Mouse (Mus musculus) adrenal gland, adult 18-20 months (tissue): ENCODE measurements around the gene D430041D05Rik. TPM values are rescaled to one million over a fixed set of nuclear protein-coding genes. Genes with fewer than 3 reads are reported as not detected.

Experiments used
- DNase-seq, 2 experiments: peaks; one replicate each; pipeline ENCODE4 v3.0.0; 2021 to 2022; ENCODE audit warnings: low spot score in 2 of 2
- total RNA-seq, 2 experiments: library from RNA; stranded (reverse); gene quantifications; 1 replicate in 1 of 2; 2 replicates in 1 of 2; pipeline ENCODE4 v1.2.3; 2021

The D430041D05Rik gene
- total RNA-seq, 2 experiments from 2014 or later = 7.0 to 11.9 TPM

DNA sequence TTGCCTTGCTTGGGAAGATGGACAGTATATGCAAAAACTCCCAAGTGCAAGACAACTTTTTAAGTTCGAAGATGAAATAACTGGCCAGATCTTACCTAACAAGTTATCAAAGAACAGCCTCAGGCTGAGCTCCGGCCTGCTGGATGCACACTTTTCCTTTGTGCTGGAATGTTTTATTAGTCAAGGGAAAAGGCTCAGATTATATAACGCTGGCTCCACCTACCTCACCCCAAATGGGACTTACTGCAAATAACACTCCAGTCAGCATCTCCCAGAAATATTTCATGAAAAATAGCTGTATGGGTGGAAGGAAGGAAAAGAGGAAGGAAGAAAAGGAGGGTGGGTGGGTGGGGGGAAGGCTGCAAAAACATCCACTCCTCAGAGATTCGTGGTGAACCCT, 54.3 kb downstream of the D430041D05Rik start:
- no peak for DNase-seq

DNA sequence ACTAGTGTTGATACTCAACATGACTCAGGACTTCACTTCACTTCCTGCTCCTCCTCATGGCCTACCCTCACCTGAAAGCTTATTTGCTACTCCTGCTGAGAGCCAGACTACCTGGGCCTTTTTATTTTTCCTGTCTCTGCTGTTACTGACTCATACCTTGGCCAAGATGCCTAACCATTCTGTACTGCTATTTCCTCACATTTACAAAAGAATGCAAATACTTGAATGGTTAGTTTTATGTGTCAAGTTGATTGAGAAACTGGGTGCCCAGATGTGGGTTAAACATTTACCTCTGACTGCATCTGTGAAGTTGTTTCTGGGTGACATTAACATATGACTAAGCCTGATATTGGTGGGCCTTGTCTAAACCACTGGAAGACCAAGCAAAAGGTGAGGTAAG, 56.7 kb downstream of the D430041D05Rik start:
- no peak for DNase-seq

DNA sequence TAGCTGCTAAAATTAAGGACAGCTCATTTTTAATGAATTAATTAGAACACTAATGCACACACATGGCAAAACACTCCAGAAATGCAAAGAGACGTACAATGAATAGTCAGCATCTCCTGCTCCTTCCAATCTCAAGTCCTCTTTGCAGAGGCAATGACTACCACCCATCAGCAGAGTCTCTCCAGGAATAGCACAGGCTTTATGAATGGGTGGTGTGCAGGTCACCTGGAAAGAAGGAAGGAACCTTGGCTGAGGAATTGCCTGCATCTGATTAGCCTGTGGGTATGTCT, 58.7 kb downstream of the D430041D05Rik start:
- no peak for DNase-seq

DNA sequence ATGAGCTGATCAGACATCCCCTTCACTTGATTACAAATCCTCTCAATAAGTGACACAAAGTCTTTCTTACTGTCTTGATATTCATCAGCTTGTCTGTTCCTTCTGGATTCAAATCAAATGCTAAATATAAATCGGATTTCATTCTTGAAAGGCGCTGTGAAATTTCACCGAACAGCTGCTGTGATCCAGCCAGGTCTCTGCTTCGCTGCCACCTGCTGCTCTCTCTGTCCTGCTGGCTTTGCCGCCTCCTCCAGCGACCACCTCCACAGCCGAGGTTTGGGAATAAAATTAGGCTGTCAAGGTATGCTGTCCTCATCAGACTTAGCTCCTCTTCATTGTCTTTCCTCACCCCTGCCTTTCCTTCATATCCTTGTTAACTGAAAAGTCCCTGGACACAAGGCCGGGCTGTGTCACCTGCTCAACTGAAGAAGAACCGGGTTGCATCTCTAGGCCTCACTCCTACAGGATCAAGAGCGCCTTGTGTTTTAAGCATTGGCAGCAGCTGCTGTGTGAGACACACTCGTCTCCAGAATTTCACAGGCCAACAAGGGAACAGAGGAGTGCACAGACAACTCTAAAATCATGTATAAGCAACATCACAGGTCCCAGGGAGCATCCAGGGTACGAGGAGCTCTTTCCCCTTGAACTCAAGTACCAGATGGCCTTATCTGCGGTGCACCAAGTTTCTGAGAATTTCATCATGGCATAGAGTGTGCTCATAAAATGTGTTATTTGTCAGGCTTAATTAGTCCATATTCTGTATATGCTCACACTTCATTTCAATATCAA, 59.2 kb downstream of the D430041D05Rik start:
- no peak for DNase-seq

DNA sequence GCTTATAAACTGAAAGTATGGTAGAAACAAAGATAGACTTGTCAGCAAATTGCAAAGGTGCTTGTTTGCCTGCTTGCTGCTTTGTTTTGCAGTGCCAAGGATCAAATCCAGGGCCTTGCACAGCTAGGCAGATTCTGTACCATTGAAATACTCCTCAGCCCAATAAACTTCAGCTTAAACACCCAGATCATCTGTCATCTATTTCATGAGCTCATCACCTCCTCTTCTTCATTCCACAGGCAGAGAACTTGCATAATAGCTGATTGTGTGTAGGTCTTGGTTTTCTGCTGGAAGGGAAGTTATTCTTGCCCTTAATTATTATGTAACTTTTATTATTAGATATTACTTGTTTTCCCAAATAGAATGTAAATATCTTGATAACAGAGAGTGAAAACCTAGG, 73.2 kb downstream of the D430041D05Rik start:
- DNase-seq = no peak

DNA sequence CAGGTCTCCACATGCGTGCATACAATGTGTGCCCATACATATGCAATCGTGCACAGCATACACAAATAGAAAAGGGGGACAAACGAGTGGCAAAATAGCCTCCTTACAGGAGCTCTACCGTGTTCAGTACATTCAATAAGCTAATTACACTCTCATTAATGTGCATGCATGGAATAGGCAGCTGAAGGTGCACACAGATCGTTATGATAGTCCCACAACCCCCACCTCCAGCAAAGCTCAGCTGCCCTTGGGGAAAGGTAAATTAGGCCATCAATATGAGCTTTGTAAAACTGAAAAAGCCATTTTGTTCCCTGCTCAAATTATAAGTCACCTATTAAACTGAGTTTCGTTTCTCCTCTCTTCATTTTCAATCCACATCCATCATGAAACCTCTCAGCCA, 75.0 kb downstream of the D430041D05Rik start:
- no peak for DNase-seq

DNA sequence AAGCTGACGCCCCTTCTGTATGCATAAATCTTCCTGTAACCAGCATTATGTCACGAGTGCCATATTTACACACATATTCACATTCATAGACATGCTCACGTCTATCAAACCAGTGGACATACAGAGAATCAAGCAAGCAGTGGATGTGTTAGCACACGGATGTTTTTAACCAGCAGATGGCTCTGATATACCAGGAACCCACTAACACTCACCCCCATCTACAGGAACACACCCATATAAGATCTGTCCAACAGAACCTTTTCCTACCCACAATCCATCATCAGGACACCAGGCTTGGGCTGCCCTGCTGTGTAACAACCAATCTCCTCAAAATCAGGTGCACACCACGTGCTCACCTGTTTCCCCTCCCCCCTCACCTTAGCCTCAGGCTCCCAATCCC, 76.9 kb downstream of the D430041D05Rik start:
- DNase-seq = no peak

DNA sequence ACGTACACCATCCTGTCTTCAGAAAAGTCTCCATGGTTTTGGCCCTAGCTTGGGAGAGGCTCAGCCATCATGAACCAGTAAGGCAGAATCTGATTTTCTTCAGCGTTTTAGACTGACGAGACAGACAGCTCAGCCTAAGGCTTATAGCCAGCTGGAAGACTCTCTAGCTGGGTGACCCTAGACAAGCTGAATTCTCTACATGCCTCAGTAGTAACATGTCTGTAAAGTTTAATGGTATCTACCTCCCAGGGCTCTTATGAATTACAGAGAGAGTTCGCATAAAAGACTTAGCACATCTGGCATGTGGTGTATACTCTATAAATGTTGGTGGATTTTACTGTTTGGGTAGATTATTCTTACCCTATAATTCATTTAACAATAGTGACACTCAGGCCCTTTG, 78.1 kb downstream of the D430041D05Rik start:
- no peak for DNase-seq

DNA sequence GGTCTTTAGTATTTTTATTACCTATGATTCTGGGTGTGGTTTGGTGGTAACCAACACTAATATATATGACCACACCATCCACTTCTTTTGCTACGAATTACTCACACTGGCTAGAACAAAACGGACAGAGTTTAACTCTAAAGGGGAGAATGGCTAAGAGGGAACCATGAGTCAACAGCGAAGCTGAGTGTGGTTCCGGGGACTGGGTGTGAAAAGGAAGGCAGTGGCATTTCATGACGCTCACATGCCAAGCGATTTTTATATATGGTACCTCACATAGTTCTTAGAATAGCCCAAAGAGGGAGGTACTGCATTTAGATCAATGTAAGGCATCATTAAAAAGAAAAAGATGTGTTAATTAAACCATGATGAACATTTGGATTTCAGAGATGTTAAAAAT, 79.6 kb downstream of the D430041D05Rik start:
- DNase-seq = no peak

DNA sequence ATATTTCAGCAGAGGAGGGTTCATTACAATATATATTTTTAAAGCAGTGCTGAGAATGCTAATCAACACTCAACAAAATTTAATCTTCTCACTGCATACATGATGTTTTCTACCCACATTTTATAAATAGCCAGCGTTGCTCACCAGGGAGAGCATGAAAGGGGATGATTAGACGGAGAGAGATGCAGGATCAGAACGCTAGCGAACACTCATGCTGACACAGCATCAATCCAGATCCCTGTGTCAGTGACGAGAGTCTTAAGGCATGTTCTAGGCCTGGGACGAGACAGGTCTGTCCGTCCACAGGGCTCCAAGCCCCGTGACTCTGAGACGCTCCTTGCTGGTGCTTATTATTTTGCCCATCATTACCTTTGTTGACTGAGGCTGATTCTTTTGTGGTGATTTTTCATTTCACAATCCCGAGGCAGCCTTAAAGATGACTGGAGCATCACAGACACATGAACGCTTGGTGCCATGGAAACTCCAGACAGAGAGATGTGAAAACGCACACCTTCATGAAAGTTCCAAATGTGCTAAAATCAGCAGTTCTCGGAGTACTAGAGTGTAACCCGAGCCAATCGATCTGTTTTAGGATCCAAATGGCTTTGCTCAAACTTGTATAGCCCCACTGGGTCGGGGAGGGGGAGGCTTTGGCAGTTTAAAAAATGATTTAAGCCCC, 83.6 kb downstream of the D430041D05Rik start:
- DNase-seq = no peak

DNA sequence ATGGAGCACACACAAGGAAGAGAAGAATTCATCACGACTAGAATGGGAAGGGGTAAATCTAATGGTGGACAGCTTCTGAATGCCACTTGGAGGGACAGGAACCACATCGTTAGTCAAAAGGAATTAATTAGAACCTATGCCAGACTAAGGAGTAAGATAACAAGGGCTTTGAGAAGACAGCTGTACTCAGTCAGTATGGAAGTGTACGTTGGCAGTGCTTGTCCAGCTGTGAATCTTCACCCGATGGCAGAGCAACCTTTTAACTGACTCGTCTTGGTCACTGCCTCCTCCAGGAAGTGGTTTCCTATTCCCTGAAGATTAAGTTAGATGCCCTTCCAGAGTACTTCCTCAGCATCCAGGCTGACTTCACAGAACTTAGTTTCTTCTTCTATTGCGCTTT, 87.0 kb downstream of the D430041D05Rik start:
- DNase-seq = no peak

DNA sequence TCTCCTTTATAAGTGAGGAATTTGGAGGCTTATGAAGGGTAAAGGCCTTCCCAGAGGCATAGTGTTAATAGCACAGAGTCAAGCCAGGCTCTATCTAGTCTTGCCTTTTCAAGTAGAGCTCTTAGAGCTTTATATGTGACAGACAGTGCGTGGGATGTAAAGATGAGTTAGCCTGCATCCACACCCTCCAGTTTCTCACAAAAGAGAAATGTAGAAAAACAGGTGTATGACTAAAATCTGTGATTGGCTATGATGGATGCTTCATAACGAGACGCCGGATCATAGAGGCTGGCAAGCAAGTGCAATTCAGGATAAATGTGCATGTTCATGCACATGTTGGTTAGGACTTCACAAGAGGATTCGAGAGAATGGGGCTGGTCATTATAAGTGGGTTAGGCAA, 87.5 kb downstream of the D430041D05Rik start:
- DNase-seq = no peak

DNA sequence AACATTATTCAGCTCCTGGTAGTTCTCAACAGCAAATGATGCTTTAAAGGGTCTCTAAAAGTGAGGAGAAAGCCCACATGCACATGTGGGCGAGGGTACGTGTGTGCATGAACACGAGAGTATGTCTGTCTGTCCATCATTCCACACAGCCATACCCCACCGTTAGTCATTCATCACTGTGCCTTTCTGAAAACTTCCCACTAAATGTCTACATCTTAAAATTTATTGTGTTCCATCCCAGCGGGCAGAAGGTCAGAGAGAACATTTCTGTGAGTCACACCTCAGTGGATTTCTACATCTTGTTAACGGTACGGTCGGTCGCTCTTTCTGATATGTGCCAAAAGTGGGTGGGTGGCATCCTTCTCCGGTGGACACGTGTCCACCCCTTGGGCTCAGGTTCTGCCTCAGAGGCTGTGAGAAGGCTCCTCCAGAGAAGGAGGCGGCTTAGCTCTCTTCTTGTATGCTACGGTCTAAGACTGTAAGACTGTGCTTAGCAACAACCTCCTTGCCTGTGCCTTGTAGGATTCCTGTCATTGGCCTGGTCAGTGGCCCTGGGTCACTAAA, 90.7 kb downstream of the D430041D05Rik start:
- peak in 1 of 2 experiments; percentile 26 for DNase-seq

DNA sequence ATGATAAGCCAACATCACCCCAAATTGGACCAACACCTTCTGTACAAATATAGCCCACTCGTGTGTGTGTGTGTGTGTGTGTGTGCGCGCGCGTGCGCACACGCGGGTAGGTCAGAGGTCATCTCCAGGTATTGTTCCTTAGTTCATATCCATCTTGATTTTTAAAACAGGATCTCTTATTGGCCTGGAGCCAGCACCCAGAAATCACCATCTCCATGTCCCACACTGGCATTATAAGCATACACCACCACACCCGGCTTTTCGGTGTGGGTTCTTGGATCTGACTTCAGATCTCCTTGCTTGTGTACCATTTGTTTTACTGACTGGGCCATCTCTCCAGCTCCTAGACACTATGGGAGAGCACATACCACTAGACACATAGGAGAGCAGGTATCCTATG, 91.4 kb downstream of the D430041D05Rik start:
- DNase-seq = no peak

DNA sequence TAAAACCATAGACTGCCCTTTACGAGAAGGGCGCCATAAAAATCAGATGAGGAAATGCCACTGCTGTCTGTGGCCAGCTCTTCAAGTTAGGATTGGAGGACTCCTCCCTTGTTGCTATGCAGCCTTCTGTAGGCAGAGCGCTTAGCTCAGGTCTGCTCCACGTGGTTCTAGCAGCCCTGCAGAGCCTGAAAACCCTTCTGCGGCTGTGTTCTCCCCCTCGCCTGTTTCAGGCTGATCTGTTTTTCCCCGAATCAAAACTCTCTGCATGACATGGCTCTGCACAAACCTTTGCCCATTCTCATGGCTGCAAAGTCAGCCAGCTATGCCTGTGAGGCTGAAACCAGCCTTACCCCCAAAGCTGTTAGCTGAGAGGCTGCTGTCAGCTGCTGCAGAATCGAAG, 91.9 kb downstream of the D430041D05Rik start:
- no peak for DNase-seq

DNA sequence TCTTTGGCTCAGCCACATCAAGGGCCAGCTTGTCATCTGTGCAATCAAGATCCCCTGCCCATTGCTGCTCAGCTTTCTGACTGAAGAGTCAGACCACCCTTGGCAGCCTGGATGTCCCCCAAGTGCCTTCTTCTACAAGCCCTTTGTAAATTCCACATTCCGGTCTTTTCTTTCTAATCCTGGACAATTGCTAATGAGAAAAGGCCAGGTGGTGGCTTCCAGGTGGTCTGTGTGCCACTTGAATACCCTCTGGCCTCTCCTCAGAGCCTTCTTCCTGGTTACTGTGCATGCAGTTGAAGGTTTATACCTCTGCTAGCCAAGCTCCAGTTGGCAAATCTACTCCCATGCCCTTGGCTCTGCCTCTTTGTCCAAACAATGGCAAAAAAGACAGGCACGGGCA, 92.6 kb downstream of the D430041D05Rik start:
- no peak for DNase-seq

DNA sequence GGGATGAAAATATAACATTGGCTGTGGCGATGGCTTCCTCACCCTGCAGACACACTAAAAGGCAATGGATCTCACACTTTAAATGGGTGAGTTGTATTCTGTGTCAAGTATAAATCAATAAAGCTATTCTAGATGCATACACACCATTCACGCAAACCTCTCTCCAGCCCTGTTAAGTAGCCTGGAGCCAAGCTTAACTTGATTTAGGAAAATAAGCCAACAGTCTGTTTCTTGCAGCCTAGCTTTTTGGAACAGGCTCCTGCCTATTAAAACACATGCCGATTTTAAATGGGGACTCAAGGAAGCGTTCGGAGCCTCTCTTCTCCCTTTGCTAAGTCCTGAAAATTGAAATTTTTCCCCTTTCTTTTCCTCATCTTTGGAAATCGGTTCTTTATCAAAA, 93.2 kb downstream of the D430041D05Rik start:
- no peak for DNase-seq

DNA sequence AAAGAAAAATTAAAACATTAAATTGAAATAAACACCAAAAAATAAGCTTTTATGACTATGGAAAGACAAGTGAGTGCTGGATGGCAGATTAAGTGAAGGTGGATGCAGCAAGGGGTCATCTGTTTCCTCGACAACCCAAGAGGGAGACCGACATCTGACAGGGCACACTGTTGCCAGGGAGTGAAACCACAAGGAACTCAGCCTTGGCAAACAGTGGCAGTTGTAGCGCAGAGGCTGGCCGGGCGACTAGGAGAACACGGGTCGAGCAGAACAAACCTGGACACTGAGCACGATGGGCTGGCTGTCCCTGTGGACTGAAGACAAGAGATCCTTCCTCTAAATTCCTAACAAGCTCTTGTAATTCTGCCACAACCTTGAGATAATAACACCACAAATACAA, 94.3 kb downstream of the D430041D05Rik start:
- no peak for DNase-seq

DNA sequence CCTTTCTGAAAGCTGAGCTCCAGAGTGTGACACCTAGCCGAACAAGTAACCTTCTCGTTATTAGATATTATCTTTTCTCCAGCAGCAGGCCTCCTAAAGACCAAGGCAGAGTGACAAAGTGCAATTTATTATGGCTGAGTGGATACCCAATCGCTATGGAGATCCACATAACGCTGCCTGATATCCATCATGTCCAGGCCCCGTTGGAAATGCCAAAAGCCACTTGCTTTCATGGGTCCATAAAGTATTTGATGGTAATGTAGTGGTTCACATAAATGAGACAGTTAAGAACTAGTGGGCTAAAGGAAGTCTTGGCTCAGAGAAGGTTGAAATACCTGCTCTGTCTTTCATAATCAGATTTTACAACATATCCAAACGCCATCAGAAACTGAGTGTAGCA, 97.6 kb downstream of the D430041D05Rik start:
- no peak for DNase-seq

DNA sequence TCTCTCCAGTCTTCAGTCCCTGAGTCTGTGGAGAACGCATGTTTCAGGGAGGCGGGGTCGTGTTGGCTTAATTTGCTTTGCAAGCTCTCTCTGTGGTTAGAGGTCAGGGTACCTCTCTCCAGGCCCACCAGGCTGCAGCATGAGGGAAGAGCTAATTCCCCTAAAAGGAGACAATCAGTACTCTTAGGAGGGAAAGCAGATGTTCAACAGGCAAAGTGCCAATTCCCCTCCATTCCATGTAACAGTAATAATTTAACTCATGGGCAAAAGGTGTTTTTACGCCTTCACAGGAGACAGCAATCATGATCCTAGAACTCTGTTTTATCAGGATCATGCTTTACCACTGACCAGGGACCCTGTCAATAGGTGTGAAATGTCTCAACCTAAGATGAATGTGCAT, 103.7 kb downstream of the D430041D05Rik start:
- no peak for DNase-seq

DNA sequence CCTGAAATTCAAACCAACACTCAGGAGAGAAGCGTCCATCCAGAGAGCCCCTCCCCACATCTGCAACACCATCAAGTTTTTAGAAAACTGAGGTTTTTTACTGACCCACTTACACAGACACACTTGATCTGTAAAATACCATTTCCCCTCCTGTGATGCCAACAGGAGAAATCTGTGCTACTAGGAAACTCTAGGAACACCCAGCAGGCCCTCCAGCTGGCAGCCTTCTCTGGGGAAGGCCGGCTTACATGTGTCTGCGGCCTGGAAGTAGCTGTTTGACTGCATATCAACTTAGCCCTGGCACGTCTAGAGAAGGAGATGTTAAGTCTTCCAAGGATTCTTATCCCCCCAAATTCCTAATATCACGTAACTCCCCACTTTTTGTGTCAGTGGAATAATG, 105.1 kb downstream of the D430041D05Rik start:
- DNase-seq = no peak

DNA sequence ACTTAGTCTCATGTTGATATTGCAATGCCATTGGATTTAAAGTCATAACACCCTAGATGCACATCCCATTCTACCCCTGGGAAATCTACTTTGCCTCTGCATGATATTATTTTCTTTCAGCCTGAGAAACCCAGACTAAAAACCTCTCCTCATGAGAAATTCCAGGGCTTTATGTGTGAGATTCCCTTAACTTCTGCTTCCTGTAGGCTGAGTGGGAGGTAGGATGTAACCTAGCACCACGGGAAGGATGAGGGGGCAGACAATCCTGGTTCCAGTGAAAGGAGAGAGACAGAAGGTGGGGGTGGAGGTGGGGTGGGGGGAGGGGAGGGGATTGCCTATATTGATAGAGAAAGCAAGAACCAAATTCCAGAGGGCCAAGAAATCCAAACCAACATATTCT, 110.9 kb downstream of the D430041D05Rik start:
- no peak for DNase-seq

DNA sequence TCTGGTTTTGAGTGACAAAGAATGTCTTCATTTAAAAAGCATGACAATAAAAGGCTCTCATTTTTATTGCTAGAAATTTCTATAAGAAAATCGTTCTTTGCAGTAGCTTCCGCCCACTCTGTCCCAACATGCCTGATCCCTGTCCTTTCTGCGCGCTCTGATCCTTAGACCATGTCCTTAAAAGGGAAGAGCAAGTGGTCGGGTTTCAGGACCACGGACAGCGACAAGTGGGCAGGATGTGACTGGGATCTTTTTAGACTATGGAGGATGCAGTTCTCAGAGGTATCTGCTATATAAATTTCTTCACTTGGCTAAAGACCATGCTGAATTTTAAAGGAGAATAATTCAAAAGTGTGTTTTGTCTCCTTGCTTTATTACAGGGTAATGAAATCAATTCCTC, 111.7 kb downstream of the D430041D05Rik start:
- peak; percentile 61 to 66 for DNase-seq
